Mouse (Mus musculus) ZHBTc4 (cell line): Measurements from ENCODE around the gene Gm20708.

Experiments used
- DNase-seq: peaks from one replicate; pipeline ENCODE4 v3.0.0-alpha.2; 2011; ENCODE audit warnings: low read depth, low spot score

Gene Gm20708

GRCm38 (mm10) chr11:117863174-117863856, 53.8 kb downstream of the Gm20708 start:
- DNase-seq: peak; percentile 54

- no peak for DNase-seq
These were observed 55.3 kb downstream of the Gm20708 start for GRCm38 (mm10) chr11:117864805-117865204.

- no peak for DNase-seq
These were observed 56.5 kb downstream of the Gm20708 start for GRCm38 (mm10) chr11:117865988-117866387.

- DNase-seq: peak; percentile 90
These were observed 61.4 kb downstream of the Gm20708 start for GRCm38 (mm10) chr11:117870688-117871365.

GRCm38 (mm10) chr11:117871376-117871775, 61.9 kb downstream of the Gm20708 start:
- no peak for DNase-seq

- no peak for DNase-seq
These were observed 62.6 kb downstream of the Gm20708 start for GRCm38 (mm10) chr11:117871911-117872584.

- DNase-seq: no peak
These were observed 63.6 kb downstream of the Gm20708 start, which contains the start of gene Tha1 for GRCm38 (mm10) chr11:117872861-117873608. TSS of gene Tha1 (minus strand) at chr11:117873481.

GRCm38 (mm10) chr11:117874419-117874818, 65.0 kb downstream of the Gm20708 start:
- peak; percentile 73 for DNase-seq

- peak; percentile 76 for DNase-seq
These were observed 66.2 kb downstream of the Gm20708 start for GRCm38 (mm10) chr11:117875681-117876080.

GRCm38 (mm10) chr11:117877917-117878745, 68.7 kb downstream of the Gm20708 start:
- DNase-seq: no peak

GRCm38 (mm10) chr11:117878892-117879291, 69.4 kb downstream of the Gm20708 start:
- no peak for DNase-seq

GRCm38 (mm10) chr11:117879676-117880075, 70.2 kb downstream of the Gm20708 start:
- DNase-seq: peak; percentile 69

- DNase-seq: no peak
These were observed 71.0 kb downstream of the Gm20708 start for GRCm38 (mm10) chr11:117880336-117880976.

GRCm38 (mm10) chr11:117880977-117881358, 71.5 kb downstream of the Gm20708 start:
- DNase-seq: no peak

GRCm38 (mm10) chr11:117881787-117882186, 72.3 kb downstream of the Gm20708 start:
- no peak for DNase-seq

- DNase-seq: no peak
These were observed 72.7 kb downstream of the Gm20708 start for GRCm38 (mm10) chr11:117882208-117882607.

- DNase-seq: no peak
These were observed 76.5 kb downstream of the Gm20708 start for GRCm38 (mm10) chr11:117886000-117886399.

- DNase-seq: peak; percentile 89
These were observed 78.8 kb downstream of the Gm20708 start for GRCm38 (mm10) chr11:117888168-117888852.
